Mouse (Mus musculus): ENCODE results near the gene Rps15a. TPM values are rescaled to one million over a fixed set of nuclear protein-coding genes. Genes with fewer than 3 reads are reported as not detected.

Rps15a gene
- 100 to 1,000 TPM; 587 to 736 TPM for polyA plus RNA-seq (2017; shearing (Covaris generic))

GRCm38 (mm10) chr7:118115877-118116568, at the start of gene Rps15a:
Gene Rps15a (minus strand): TSS chr7:118116188.

GRCm38 (mm10) chr7:118129430-118130041, 13.5 kb upstream of the Rps15a start, which contains the start of gene Arl6ip1:
Gene Arl6ip1 (minus strand): TSS chr7:118129662.

Other genes with a start within 250 kb of the Rps15a start
- 100 to 1,000 TPM; 428 to 548 TPM for gene Arl6ip1, start 13.5 kb upstream of the Rps15a start, polyA plus RNA-seq (2017; shearing (Covaris generic))
- 10 to 100 TPM; 31.1 to 42.6 TPM for gene Smg1, start 127.5 kb upstream of the Rps15a start, polyA plus RNA-seq (2017; shearing (Covaris generic))

Data from inflammation-experienced regulatory T-cells (primary cell).